Mouse (Mus musculus) small intestine, adult 2 months (tissue): ENCODE measurements around the gene Stub1.

ENCODE experiments used
- CTCF ChIP-seq: fragments of 200-500 bp; IDR thresholded peaks from 2 replicates; pipeline ENCODE4 v1.5.1; 2012; ENCODE audit warnings: low read depth, mild to moderate bottlenecking, control low read depth, inconsistent platforms, low read length, moderate library complexity, mixed read lengths; ENCODE audit not compliant: insufficient replicate concordance, insufficient read length; ENCODE audit errors: extremely low read depth
- POLR2A ChIP-seq: fragments of 200-500 bp; IDR thresholded peaks from 2 replicates; pipeline ENCODE4 v1.6.1; 2012; ENCODE audit warnings: low read depth, mild to moderate bottlenecking, control low read depth, inconsistent platforms, low read length, moderate library complexity

- TF ChIP-seq CTCF (no peak), POLR2A (no peak)
Measured at GRCm38 (mm10) chr17:25818851-25819780, 14.1 kb downstream of the Stub1 start.
